Mouse (Mus musculus) liver, embryonic 18 days (tissue): Measurements from ENCODE around the gene Unc5c. TPM values are rescaled to one million over a fixed set of nuclear protein-coding genes. Genes with fewer than 3 reads are reported as not detected.

Source experiments
- polyA plus RNA-seq: library from polyadenylated mRNA; depleted of rRNA; stranded (reverse); fragments of >200 nt; gene quantifications from 2 replicates; pipeline ENCODE4 v1.2.3, GENCODE M21; 2012; rRNA removed

Unc5c gene
- polyA plus RNA-seq, result 0.05 and 0.08 TPM in 2 replicates

DNA sequence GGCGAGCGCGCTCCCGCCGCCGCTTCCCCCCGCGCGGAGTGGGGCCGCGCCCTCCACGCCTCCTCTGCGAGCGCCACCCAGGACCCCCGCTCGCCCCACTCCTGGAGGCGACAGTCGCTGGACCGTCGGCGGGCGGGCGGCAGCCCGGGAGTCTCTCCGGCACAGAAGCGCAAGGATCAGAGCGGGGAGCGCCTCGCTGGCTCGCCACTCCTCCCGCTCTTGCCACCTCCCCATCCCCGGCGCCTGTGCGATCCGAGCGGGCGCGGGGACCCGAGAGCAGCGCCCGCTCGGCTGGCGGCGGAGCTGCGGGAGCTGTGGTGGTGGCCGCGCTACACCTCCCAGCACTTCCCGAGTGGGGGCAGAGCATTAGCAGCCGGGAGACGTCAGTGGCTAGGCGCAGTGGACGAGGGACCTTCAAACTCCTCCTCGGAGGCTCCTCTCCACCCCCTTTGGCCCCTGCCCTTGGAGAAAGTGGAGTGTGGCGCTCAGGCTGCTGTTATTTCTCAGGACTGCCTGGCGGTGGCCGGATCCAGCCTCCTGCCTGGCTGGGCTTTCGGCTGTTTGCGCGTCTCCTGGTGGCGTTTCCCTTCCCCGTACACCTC lies at the start of gene Unc5c:
Unc5c (plus strand) TSS at position 113 of the 602 bp plus-strand sequence.

